Mouse (Mus musculus): ENCODE data around the gene Mecom.

The Mecom gene

GRCm38 (mm10) chr3:30150071-30150470, 397.7 kb downstream of the Mecom start:
- no peak for DNase-seq (ENCODE audit: low read depth, low spot score)

- no peak for DNase-seq (ENCODE audit: low read depth, low spot score)
Measured at GRCm38 (mm10) chr3:30148378-30149079, 399.3 kb downstream of the Mecom start.

- DNase-seq (ENCODE audit: low read depth, low spot score), result no peak
Measured at GRCm38 (mm10) chr3:30145051-30145450, 402.8 kb downstream of the Mecom start.

GRCm38 (mm10) chr3:30143961-30144411, 403.8 kb downstream of the Mecom start:
- no peak for DNase-seq (ENCODE audit: low read depth, low spot score)

GRCm38 (mm10) chr3:30143440-30143839, 404.4 kb downstream of the Mecom start:
- no peak for DNase-seq (ENCODE audit: low read depth, low spot score)

GRCm38 (mm10) chr3:30140349-30140748, 407.5 kb downstream of the Mecom start:
- DNase-seq (ENCODE audit: low read depth, low spot score), result no peak

GRCm38 (mm10) chr3:30139678-30140077, 408.1 kb downstream of the Mecom start:
- no peak for DNase-seq (ENCODE audit: low read depth, low spot score)

- no peak for DNase-seq (ENCODE audit: low read depth, low spot score)
Measured at GRCm38 (mm10) chr3:30138588-30138987, 409.2 kb downstream of the Mecom start.

GRCm38 (mm10) chr3:30135857-30136256, 412.0 kb downstream of the Mecom start:
- DNase-seq (ENCODE audit: low read depth, low spot score), result no peak

GRCm38 (mm10) chr3:30135119-30135518, 412.7 kb downstream of the Mecom start:
- DNase-seq (ENCODE audit: low read depth, low spot score), result no peak

GRCm38 (mm10) chr3:30132981-30133380, 414.8 kb downstream of the Mecom start:
- no peak for DNase-seq (ENCODE audit: low read depth, low spot score)

GRCm38 (mm10) chr3:30132370-30132769, 415.4 kb downstream of the Mecom start:
- DNase-seq (ENCODE audit: low read depth, low spot score), result no peak

GRCm38 (mm10) chr3:30130495-30130894, 417.3 kb downstream of the Mecom start:
- no peak for DNase-seq (ENCODE audit: low read depth, low spot score)

- no peak for DNase-seq (ENCODE audit: low read depth, low spot score)
Measured at GRCm38 (mm10) chr3:30122618-30123017, 425.2 kb downstream of the Mecom start.

- no peak for DNase-seq (ENCODE audit: low read depth, low spot score)
Measured at GRCm38 (mm10) chr3:30120790-30121512, 426.9 kb downstream of the Mecom start.

GRCm38 (mm10) chr3:30118594-30119297, 429.1 kb downstream of the Mecom start:
- no peak for DNase-seq (ENCODE audit: low read depth, low spot score)

- DNase-seq (ENCODE audit: low read depth, low spot score), result no peak
Measured at GRCm38 (mm10) chr3:30113249-30113770, 434.5 kb downstream of the Mecom start.

- no peak for DNase-seq (ENCODE audit: low read depth, low spot score)
Measured at GRCm38 (mm10) chr3:30107945-30108670, 439.7 kb downstream of the Mecom start.

- no peak for DNase-seq (ENCODE audit: low read depth, low spot score)
Measured at GRCm38 (mm10) chr3:30106481-30106880, 441.3 kb downstream of the Mecom start.

- no peak for DNase-seq (ENCODE audit: low read depth, low spot score)
Measured at GRCm38 (mm10) chr3:30105859-30106258, 441.9 kb downstream of the Mecom start.

GRCm38 (mm10) chr3:30105194-30105823, 442.5 kb downstream of the Mecom start:
- DNase-seq (ENCODE audit: low read depth, low spot score), result no peak
